Mouse (Mus musculus) cerebellum, adult 2 months (tissue): ENCODE data around the gene Dennd1a.

Experiments used
- CTCF ChIP-seq: fragments of 200-500 bp; IDR thresholded peaks from 2 replicates; pipeline ENCODE4 v1.5.1; 2011; ENCODE audit warnings: low read depth, mild to moderate bottlenecking, control low read depth, low read length, moderate library complexity, borderline replicate concordance; ENCODE audit not compliant: insufficient read depth
- POLR2A ChIP-seq: fragments of 200-500 bp; IDR thresholded peaks from 2 replicates; pipeline ENCODE4 v1.6.1; 2011; ENCODE audit warnings: low read length, control low read depth, borderline replicate concordance; ENCODE audit not compliant: insufficient read depth

DNA sequence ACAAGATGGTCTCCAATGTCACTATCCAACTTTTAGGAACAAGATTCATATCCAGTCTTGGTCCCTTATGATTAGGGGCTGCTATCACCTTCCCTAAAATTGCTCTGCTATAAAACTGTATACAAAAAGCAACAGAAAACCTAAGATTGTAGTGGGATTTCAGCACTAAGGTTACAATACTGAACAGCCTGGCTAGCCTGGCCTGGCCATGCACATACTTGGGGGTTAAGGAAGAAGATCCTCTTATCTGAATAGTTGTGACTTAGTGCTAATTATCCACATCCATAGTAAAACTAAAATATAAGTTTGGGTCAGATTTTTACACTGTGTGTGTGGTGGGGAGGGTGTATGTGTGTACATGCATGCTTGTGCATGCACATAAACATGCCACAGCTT, 109.6 kb downstream of the Dennd1a start:
- TF ChIP-seq POLR2A, result no peak
- TF ChIP-seq CTCF, result no peak
